Mouse (Mus musculus): ENCODE data around the gene Sik3.

Sik3 gene

DNA sequence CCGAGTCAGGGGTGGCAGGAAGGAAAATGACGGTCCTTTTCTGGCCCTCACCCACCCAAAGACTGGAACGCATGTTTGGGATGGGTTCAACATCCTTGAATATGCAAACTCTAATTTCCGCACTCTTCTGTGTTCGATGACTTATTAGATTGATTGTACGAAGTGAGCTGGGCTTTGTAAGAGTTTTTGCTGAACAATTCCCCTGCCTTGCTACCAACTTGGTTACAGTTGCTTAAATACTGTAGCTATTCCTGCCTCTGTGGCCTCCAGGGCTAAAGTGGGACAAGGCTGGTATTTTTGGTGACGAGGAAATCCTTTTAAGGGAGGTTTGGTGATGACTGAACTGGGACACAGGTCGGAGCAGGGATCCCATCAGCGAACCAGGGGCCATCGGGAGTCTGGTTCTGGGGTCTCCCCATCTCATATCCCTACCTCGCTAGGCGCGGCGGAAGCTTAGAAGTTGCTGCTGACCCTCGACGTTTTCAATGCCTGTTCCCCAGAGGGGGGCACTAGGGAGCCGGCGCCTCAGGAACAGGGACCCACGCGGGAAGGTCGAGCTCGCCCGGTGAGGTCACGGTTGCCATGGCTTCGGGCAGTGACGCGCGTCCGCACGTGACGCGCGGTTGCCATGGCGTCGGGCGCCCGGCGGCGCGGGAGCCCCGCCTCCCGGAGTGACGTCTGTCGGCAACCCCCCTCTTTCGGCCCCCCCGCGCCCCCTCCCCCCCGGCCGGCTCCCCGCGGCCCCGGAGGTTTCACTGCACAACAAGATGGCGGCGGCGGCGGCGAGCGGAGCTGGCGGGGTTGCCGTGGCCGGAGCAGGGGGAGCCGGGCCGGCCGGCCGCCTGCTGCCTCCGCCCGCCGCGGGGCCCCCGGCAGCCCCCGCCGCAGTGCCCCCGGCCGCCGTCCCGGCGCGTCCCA, at the start of gene Sik3, which contains the start of gene Pafah1b2:
Gene Sik3, plus strand, starts transcription at position 730 of the 918 bp plus-strand sequence.
Gene Pafah1b2, minus strand, starts transcription at position 600 of the 918 bp plus-strand sequence.
- DNase-seq (ENCODE audit: low spot score) = peak; percentile 96

DNA sequence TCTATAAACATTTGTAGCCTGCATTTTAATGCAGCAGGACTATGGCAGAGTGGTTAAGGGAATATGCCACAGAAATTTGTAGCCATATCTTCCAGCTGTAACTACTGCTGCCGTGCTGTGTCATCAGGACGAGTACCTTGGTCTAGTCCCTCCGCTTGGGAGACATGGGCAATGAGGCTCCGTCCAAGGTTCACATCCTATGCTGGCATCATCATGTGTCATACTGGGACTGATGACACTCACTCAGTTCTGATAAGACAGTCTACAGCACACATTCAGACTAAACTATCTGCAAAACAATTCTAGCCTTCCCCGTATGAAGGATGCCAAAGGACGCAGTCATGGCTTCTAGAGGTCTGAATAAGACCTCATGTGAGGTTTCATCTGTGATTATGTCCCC, 49.0 kb upstream of the Sik3 start:
- no peak for DNase-seq (ENCODE audit: low spot score)

DNA sequence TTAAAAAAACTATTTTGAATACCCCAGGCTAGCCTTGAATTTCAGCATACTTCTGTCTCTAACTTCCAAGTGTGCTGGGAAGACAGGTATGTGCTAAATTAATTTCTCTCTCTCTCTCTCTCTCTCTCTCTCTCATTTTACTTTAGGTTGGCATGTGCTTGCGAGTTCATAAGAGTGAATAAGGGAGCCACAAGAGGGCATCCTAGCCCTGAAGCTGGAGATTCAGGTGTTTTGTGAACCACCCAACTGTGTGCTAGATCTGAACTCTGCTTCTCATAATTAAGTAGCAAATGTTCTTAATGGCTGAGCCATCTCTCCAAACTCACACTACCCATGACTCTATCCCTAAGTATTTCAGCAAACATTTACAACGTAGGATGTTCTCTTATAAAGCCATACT, 35.7 kb upstream of the Sik3 start:
- peak; percentile 31 for DNase-seq (ENCODE audit: low spot score)

DNA sequence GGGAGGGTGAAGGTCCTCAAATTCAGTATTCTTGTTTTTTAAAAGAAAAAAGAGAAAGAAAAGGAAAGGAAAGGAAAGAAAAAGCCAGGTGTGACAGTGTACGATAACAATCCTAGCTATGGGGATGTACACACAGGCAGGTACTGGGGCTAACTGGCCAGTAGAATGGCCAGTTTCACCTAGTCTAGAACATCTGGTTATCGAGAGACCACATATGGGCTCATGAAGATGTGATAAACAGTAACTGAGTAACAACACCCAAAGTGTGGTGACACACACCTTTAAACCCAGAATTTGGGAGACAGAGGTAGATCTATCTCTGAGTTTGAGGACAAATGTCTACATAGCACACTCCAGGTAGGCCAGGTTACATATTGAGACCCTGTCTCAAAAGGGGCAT, 32.8 kb upstream of the Sik3 start:
- no peak for DNase-seq (ENCODE audit: low spot score)

DNA sequence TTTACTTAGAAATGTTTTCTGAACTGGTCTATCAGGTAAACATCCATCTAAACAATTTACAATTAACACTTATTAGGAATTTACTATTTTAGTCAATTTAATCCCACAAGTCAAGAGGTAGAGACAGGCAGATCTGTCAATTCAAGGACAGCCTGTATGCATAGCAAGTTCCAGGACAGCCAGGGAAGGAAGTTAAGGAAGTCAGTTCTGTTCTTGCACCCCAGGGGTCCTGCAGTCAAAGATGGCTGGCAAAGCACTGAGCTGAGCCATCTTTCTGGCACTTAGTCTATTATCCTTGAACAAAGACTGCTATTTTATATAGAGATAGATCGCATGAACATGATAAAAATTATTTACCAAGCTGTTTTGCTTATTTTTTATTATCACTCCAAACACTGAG, 32.0 kb upstream of the Sik3 start:
- no peak for DNase-seq (ENCODE audit: low spot score)

DNA sequence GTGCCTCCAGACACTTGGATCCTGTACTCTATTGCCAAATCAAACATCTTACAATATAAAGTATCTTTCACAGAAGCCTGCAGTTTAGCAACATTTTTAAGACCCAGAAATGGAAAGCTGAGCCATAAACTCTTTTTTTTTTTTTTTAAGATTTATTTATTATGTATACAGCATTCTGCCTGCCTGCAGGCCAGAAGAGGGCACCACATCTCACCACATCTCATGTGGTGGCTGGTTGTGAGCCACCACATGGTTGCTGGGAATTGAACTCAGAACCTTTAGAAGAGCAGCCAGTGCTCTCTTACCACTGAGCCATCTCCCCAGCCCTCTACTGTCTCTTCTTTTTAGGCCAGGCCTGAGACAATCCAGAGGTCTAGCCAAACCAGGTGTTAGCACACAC, 31.3 kb upstream of the Sik3 start:
- no peak for DNase-seq (ENCODE audit: low spot score)

DNA sequence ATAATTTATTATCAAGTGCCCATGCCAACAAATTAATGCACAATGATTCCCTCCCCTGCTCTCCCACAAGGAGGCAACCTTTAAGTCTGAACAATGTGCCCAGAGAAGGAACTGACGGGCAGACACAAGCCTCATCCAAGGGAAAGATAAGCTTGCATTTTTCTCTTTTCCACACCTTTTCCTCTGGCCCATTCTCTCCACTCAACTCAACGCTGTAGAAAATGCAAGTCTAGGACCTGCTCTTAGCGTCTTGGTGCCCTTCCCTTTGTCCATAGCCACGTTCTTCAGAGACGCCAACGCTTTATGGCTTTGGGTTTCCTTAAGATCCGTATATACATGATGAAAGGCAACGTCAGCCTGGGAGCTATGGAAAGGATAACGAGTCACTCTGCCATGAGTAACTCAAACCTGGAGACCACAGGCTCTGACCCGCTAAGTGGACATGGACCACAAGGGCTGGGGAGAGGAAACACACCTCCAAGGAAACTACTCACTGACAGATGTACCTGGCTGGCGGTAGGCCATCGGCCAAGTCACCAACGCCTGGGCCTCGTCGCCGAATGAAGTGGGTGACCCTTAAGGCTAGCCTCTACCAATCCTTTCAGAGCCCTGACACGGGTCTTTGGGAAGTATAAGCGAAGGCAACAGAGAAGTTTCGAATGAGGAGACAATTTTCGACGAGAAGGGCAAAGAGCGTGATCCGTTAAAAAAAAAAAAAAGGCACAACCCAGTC, 28.8 kb upstream of the Sik3 start:
- peak; percentile 29 for DNase-seq (ENCODE audit: low spot score)

DNA sequence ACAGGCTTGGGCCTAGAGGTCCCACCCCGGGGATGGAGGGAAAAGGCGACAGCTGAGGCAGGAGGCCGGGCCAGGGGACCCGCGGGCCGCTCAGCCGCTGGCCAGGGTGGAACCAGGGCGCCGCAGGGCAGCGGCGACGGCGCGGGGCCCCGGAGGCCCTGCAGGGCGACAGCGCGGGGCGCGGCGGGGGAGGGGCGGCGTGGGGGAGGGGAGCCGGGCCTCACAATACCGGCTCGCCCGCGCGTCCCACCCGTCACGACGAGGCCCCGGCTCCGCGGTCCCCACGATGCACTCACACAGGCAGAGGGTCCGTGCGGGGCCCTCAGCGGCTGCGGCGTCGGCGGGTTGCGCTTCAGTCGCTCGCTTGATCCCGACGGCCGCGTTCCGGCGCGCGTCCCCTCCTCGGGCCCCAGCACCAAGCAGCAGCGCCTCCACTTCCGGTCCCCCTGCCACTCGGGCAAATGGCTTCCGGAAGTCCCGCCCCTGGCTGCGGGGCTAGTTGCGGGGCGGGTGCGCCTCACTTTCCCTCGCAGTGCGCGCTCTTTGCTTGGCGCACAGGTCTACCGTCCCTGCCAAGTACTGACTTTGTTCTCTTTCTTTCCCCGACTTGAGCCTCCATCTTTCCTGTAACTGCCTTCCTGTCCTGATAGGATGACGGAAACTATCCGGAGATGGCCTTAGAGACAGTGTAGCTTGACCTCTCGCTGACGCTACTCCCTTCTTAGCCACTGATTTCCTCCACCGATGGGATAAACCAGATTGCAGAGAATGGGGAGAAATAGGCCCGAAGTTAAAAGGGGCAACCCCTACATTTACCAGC, 28.0 kb upstream of the Sik3 start:
- DNase-seq (ENCODE audit: low spot score) = peak; percentile 93

DNA sequence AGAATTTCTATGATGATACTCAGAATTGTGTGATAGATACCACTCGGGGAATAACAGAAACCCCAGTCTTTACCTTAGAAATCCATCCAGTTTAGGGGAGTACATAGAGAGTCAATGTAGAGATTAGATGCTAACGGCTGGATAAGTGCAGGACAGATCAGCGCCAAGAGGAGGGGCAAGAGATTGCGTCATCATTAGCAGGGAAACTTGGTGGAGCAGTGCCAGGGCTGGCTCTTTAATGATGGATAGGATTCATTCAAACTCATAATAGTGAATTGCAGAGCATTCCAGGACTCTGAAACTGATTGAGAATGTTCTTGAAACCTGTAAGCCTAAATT, 27.4 kb upstream of the Sik3 start:
- peak; percentile 67 for DNase-seq (ENCODE audit: low spot score)

DNA sequence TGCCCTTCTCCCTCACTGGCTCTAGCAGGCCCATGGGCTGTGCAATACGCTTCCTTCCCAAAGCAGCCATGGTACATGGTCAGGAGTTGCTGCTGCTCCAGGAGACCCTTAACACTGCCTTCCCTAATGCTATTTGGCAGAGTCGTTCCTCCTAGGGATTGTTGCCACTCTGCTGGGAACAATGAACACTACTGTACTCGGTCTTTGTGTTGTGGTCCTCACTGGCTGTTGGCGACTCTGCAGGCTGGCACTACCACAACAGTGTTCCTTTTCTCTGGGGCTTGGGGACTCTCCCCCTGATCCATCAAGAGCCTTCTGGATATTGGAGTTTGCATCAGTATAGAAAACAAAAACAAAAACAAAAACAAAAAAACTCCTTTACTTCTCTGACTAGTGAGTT, 13.6 kb upstream of the Sik3 start:
- no peak for DNase-seq (ENCODE audit: low spot score)

DNA sequence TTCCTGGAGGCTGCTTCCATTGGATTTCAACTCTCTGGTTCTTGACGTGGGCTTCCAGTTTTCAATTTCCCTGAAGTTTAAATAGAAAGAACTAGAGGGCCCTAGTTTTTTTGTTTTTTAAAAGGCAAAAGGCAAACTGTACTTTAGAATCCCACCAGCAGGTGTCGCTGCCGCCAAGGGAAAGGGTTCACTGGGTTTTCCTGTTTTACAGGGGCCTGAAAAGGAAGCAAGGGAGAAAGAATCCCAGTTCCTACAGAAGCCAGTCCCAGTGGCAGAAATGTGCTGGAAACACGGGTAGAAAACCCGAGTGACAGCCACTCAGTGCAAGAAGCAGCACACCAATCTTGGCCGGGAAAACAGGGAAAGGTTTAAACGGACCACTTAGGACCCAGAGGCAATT, 8.9 kb upstream of the Sik3 start:
- DNase-seq (ENCODE audit: low spot score) = peak; percentile 93

DNA sequence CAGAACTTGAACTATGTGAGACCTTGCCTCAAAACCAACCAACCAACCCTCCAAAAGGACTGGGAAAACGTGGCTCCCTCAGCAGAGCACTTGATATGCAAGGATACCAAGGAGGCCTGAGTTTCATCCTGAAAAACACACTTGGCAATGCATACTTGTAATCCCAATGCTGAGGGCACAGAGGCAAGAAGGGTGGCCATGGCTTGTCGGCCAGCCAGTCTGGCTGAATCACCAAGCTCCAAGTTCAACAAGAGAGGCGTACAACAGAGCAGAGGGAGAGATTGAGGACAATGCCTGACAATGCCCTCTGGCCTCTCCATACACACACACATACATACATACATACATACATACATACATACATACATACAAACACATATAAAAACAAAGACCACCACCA, 8.1 kb upstream of the Sik3 start:
- DNase-seq (ENCODE audit: low spot score) = no peak

DNA sequence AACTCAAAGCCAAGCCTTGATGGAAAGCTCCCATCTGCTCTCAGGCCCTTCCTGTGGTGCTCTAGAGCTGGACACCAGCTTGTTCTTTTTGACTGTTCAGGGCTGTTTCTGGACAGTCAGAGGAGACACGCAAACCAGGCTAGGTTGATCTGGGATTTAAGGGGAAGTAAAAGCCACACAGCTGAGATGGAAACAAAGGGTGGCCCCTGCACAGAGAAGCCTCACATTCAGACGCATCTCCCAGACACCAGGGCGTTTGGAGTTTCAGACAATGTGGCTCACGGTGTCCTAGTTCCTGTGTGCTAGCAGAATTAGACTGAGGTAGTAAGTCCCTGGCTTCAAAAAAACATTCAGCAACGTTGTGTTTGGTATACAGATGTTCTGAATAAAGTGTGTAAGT, 6.4 kb upstream of the Sik3 start:
- DNase-seq (ENCODE audit: low spot score) = no peak

DNA sequence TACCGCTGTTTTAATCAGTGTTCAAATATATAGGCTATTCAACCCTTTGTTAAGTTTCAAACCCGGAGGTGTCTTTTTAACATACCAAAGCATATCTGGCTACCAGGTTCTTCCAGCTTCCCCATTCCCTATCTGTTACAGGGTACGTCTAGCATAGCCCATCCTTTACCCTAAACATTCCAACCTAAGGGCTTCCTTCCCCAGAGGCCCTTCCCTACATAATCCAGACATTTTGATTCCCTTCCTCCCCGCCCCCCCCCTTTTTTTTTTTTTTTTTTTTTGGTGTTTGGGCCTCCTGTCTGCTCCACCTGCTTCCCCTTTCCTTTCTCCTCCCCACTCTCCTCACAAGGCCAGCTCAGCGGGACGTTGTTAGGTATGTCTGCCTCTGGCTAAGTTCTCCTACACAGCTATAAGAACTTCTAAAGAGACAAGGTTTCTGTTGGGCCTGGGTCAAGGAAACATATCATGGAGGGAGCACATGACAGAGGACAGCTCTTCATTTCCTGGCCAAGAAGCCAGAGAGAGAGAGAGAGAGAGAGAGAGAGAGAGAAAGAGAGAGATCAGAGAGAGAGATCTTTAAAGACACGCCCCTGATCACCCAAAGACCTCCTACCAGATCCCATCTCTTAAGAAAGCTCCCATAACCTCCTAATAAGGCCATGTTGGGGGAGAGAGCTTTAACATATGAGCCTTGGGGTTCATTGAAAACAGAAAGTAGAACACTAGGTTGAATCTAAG, 3.5 kb upstream of the Sik3 start:
- no peak for DNase-seq (ENCODE audit: low spot score)

DNA sequence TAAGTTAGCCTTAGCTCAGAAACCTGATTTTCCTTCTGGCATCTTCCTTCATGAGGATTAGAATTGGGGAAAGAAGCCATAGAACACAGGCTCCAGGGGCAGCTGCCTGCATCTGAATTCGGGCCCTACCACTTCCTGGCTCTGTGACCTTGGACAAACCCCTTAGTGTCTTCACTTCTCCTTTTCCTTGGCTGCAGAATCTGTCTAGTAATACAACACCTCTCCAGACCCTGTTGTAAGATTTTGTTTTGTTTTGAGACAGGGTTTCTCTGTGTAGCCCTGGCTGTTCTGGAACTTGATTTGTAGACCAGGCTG, 3.0 kb upstream of the Sik3 start:
- DNase-seq (ENCODE audit: low spot score) = no peak

DNA sequence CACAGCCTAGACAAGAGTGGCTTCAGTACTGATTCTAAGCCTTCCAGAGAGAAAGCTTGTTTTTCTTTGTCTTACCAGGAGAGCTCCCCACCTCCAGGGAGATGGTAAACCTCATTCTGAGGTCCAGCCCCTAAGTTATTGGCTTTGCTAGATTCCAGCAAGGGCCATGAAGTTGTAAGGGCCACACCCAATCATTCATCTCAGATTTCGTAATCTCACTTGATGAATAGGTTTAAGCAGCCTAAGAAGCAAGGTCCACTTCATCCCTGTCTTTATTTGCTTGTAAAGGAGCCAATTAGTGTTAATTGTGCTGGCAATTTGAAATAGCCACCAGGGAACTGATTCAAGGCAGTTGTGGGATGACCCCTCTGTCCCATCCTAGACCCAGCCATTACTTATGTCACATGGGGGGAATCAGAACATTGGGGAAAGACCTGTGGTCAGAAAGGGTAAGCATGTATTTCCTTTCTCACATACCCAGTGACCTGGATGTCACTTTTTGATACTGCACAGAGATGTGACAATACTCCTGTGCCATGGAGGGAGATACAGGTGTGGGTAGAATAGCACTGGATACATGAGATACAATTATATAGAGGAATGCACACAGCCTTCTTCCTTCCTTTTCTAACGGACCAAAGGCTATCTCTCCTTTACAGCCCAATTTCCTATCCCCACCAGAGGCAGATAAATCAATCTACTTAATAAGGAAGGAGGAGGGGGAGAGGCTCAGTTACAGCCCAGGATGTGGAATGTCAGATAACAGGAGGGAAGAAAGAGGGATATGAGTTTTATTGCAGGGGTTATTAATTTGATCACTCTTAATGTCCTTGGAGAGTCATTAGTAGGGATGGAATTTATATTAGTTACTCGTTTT, 1.3 kb upstream of the Sik3 start:
- peak; percentile 18 for DNase-seq (ENCODE audit: low spot score)

DNA sequence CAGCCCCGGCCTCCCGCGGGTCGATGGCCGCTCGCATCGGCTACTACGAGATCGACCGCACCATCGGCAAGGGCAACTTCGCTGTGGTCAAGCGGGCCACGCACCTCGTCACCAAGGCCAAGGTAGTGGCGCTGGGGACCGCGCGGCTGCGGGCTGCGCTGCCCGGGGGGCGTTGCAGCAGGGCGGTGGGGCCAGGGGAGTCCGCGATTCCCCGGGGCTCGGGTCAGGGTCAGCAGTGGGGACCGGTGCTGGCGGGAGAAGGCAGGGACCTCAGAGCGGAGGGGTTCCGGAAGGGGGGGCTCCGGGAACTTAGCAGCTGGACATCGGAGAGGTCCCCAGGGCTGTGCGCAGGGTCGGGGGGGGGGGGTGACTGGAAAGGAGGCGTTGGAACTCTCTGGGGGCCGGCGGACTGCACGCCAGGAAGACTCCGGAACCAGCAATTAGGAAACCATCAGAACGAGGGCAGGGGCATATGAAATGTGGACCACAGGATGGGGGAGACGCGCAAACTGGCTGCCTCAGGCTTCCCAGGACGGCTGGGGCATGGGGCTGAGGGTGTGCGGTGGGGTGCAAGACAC, 478 bp downstream of the Sik3 start:
- DNase-seq (ENCODE audit: low spot score) = no peak

DNA sequence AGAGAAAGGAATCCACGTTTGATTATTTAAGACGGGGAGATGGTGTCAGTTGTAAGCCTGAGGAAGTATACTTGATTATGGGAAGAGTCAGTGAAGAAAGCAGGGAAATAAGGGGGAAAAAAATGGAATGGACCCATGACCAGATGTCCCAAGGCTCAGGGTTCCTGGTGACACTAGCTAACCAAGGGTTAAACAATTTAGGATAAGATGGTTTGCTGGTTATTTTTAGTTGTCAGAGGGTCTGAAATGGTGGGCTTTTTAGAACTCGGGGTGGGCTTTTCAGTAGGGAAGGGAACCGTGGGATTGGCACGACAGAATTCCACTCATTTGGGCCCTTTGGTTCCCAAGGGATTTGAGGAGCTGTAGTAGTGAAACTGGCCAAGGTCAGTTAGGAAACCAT, 996 bp downstream of the Sik3 start:
- DNase-seq (ENCODE audit: low spot score) = peak; percentile 37

DNA sequence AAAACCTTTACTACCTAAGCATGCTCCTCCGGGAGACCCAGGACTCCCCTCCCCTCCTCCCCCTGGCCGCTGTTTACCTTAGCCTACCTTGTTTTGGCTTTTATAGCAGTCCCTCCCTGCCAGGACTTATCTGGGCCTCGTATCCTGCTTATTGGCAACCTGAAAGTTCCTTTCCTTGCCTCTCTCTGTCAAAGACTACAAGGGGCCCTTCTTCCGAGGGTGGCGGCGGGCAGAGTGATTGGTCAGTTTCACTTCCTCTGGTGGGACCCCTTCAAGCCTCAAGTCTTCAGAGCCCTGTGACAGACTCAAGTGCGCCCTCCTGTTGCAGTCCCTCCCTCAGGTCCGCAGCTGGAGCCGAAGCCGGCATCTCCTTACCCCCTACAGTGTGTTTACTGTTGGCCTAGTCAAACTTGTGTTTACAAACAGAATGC, 1.6 kb downstream of the Sik3 start:
- DNase-seq (ENCODE audit: low spot score) = peak; percentile 66

DNA sequence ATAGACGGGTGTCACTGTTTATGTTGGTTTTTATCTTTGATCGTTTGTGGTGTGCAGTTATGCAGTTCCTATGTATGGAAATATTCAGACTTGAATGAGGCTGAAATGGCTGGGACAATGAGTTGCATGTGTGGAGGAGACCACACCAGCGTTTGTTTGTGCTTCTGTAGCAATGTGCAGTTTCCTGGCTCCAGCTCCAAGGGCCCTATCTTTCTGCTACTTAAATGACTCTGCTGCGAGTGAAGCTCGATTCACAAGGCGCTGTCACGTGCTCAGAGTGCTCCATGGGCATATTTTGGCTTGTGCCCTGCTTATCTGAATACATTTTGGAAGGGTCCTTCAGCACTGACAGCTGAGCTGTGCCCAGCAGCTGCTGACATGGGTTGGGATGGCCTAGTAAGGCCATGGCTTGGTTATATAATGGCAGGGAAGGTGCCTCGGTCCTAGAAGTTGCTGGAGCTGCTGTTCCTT, 2.5 kb downstream of the Sik3 start:
- peak; percentile 25 for DNase-seq (ENCODE audit: low spot score)

All from retina, embryonic 14.5 days (tissue).